Mouse (Mus musculus) bone marrow macrophage, adult 2 months (primary cell): ENCODE measurements around the gene Ifitm1.

Source experiments
- CTCF ChIP-seq: IDR thresholded peaks from 2 replicates; pipeline ENCODE4 v1.5.1; 2012; ENCODE audit warnings: low read depth, mild to moderate bottlenecking, low read length, moderate library complexity
- POLR2A ChIP-seq: IDR thresholded peaks from 2 replicates; pipeline ENCODE4 v1.6.1; 2012; ENCODE audit warnings: mild to moderate bottlenecking, low read depth, low read length, borderline replicate concordance

- TF ChIP-seq POLR2A (no peak), CTCF (no peak)
These were observed 7.0 kb upstream of the Ifitm1 start for GRCm38 (mm10) chr7:140960026-140960425.
